Mouse (Mus musculus): ENCODE data around the gene Rnf103. TPM values are rescaled to one million over a fixed set of nuclear protein-coding genes. Genes with fewer than 3 reads are reported as not detected.

The Rnf103 gene
- total and polyA plus RNA-seq, 3 experiments = 4.2 to 7.0 (median 6.0) TPM

DNA sequence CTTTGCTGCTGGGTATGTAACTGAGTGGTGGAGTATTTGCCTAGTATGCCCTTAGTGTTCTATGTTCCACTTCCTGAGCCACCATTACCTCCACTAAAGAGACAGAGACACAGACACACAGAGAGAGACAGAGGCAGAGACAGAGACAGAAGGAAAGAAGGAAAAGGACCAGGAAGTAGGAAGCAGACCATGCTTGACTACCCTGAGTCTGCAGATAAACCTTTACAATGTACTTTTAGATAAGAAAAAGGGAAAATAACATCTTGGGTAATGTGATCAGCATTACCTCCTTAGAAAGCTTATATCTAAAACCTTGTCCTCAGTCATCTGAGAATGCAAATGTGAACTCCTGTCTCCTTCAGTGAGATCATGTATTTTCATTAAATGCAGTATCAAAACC, 10.0 kb downstream of the Rnf103 start:
- TF ChIP-seq CHD2 (IDR thresholded peaks at IDR 0.05; ENCODE audit: low read length) = no peak
- no peak for TF ChIP-seq MAX (IDR thresholded peaks at IDR 0.05; ENCODE audit: low read length)
- TF ChIP-seq MYC (IDR thresholded peaks at IDR 0.05; ENCODE audit: low read depth, low read length) = no peak
- in situ Hi-C loops (cut with MboI; ENCODE audit: low pct_ligation_motif_present, low pct_unique_long_range_greater_than_20kb, low sequenced_read_pairs) = no loop called here

DNA sequence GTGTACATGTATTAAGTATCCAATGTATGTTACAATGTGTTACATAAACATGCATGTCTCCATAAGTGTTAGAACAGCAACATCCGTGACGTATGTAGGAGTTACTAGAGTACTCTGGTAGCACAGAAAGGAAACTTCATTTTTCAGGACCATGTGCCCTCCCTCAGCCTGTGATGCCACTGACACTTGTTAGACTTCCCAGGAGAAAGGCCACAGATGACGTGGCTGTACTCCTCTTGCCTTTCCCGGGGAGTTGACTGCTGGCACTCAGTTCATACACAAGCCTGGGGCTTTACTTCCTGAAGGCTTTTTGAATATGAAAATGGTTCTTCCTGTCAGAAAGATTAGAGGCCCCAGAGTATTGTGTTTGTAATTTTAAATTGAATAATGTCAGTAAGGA, 10.4 kb downstream of the Rnf103 start:
- Histone ChIP-seq H3K27ac (ENCODE audit: insufficient read depth, low read depth) (no peak overlapping the region), H3K4me2 (ENCODE audit: insufficient read depth, low read depth, poor library complexity, severe bottlenecking) (no peak overlapping the region), H3K79me2 (replicated peaks; ENCODE audit: control insufficient read depth, extremely low read depth, insufficient read depth, poor library complexity, severe bottlenecking) (no peaks in the 10 kb centered on the region), H3K9ac (ENCODE audit: insufficient read depth, low read depth) (no peak overlapping the region), H3K9me3 (replicated peaks; ENCODE audit: low read length) (no peaks in the 10 kb centered on the region), H3K4me3 (replicated peaks in 1 of 3; ENCODE audit: low read depth in 2 of 3, low read length in 2 of 3, poor library complexity in 1 of 3) (no peak overlapping the region), H3K4me1 (ENCODE audit: control insufficient read depth in 1 of 2, insufficient read depth in 2 of 2) (peaks cover 0 to 9% of the 10 kb centered on the region in 2 experiments; a peak in 2 of 4 replicates), H3K27me3 (replicated peaks) (no peaks in the 10 kb centered on the region), H3K36me3 (replicated peaks in 1 of 2; ENCODE audit: control insufficient read depth in 1 of 2, insufficient read depth in 1 of 2, low read length in 1 of 2) (peaks cover 2 to 23% of the 10 kb centered on the region in 2 experiments)
- in situ Hi-C loops (cut with MboI; ENCODE audit: low pct_ligation_motif_present, low pct_unique_long_range_greater_than_20kb, low sequenced_read_pairs) = no loop called here
- dilution Hi-C loops (cut with MboI; ENCODE audit: extremely low pct_ligation_motif_present, extremely low pct_unique_long_range_greater_than_20kb, low sequenced_read_pairs) = no loop called here
- TF ChIP-seq BHLHE40 (IDR thresholded peaks at IDR 0.05; ENCODE audit: low read depth, low read length) (no peak), JUN (IDR thresholded peaks at IDR 0.05; ENCODE audit: insufficient read depth, low read depth, low read length) (no peak), RCOR1 (conservative IDR thresholded peaks at IDR 0.05; ENCODE audit: low read depth, low read length) (no peak), MYC (IDR thresholded peaks at IDR 0.05; ENCODE audit: low read depth, low read length) (no peak), PAX5 (IDR thresholded peaks at IDR 0.05; ENCODE audit: low read length) (no peak), E2F4 (IDR thresholded peaks at IDR 0.05; ENCODE audit: insufficient replicate concordance, low read depth, low read length) (no peak), GABPA (IDR thresholded peaks at IDR 0.05; ENCODE audit: insufficient replicate concordance, low read depth, low read length) (no peak), UBTF (IDR thresholded peaks at IDR 0.05; ENCODE audit: low read depth, low read length) (no peak), MAFK (IDR thresholded peaks at IDR 0.05; ENCODE audit: insufficient replicate concordance, low read length) (no peak), ZC3H11A (IDR thresholded peaks at IDR 0.05; ENCODE audit: low read depth, low read length) (no peak), CHD2 (IDR thresholded peaks at IDR 0.05; ENCODE audit: low read length) (no peak), RAD21 (IDR thresholded peaks at IDR 0.05; ENCODE audit: low read depth, low read length) (no peak)
- no peak for DNase-seq (ENCODE audit: extremely low read depth)

More for the DNA sequence above, 10.0 kb downstream of the Rnf103 start:
- no peaks in the 10 kb centered on the region for H3K9me3 ChIP-seq (replicated peaks; ENCODE audit: low read length)
- H3K4me1 ChIP-seq (ENCODE audit: control insufficient read depth in 1 of 2, insufficient read depth in 2 of 2) = peaks cover 0 to 9% of the 10 kb centered on the region in 2 experiments; a peak in 2 of 4 replicates
- DNase-seq (ENCODE audit: extremely low read depth) = no peak
- dilution Hi-C loops (cut with MboI; ENCODE audit: extremely low pct_ligation_motif_present, extremely low pct_unique_long_range_greater_than_20kb, low sequenced_read_pairs) = no loop called here
- no peak overlapping the region for H3K27ac ChIP-seq (ENCODE audit: insufficient read depth, low read depth)
- H3K4me2 ChIP-seq (ENCODE audit: insufficient read depth, low read depth, poor library complexity, severe bottlenecking) = no peak overlapping the region
- H3K9ac ChIP-seq (ENCODE audit: insufficient read depth, low read depth) = no peak overlapping the region
- H3K36me3 ChIP-seq (replicated peaks in 1 of 2; ENCODE audit: control insufficient read depth in 1 of 2, insufficient read depth in 1 of 2, low read length in 1 of 2) = peaks cover 2 to 20% of the 10 kb centered on the region in 2 experiments
- H3K27me3 ChIP-seq (replicated peaks) = no peaks in the 10 kb centered on the region
- no peaks in the 10 kb centered on the region for H3K79me2 ChIP-seq (replicated peaks; ENCODE audit: control insufficient read depth, extremely low read depth, insufficient read depth, poor library complexity, severe bottlenecking)
- H3K4me3 ChIP-seq (replicated peaks in 1 of 3; ENCODE audit: low read depth in 2 of 3, low read length in 2 of 3, poor library complexity in 1 of 3) = no peak overlapping the region

DNA sequence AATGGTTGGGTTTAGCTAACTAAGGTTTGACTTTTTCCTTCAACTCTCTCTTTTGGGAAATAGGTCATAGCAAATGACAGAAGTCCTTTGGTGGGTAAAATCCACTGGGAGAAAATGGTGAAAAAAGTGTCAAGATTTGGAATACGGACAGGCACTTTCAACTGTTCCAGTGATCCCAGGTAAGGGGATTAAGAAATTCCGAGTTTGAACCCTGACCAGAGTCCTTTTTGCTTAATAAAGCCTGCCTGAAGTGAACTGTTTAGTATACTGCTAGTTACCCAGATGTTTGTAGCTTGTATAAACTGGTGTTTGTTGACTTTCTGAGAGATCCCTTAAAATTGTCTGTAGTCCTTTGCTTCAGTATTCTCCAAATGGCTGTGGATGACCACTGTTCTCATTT, 12.0 kb downstream of the Rnf103 start:
- no peaks in the 10 kb centered on the region for H3K27me3 ChIP-seq (replicated peaks)
- H3K4me3 ChIP-seq (replicated peaks in 1 of 3; ENCODE audit: low read depth in 2 of 3, low read length in 2 of 3, poor library complexity in 1 of 3) = no peak overlapping the region
- dilution Hi-C loops (cut with MboI; ENCODE audit: extremely low pct_ligation_motif_present, extremely low pct_unique_long_range_greater_than_20kb, low sequenced_read_pairs) (no loop called here), in situ Hi-C loops (cut with MboI; ENCODE audit: low pct_ligation_motif_present, low pct_unique_long_range_greater_than_20kb, low sequenced_read_pairs) (no loop called here)
- peaks cover 9 to 26% of the 10 kb centered on the region in 2 experiments for H3K36me3 ChIP-seq (replicated peaks in 1 of 2; ENCODE audit: control insufficient read depth in 1 of 2, insufficient read depth in 1 of 2, low read length in 1 of 2)
- H3K4me2 ChIP-seq (ENCODE audit: insufficient read depth, low read depth, poor library complexity, severe bottlenecking) = no peak overlapping the region
- DNase-seq (ENCODE audit: extremely low read depth) = no peak
- no peaks in the 10 kb centered on the region for H3K79me2 ChIP-seq (replicated peaks; ENCODE audit: control insufficient read depth, extremely low read depth, insufficient read depth, poor library complexity, severe bottlenecking)
- no peaks in the 10 kb centered on the region for H3K9me3 ChIP-seq (replicated peaks; ENCODE audit: low read length)
- no peak for TF ChIP-seq JUND (conservative IDR thresholded peaks at IDR 0.05; ENCODE audit: low read depth, low read length)
- TF ChIP-seq MXI1 (IDR thresholded peaks at IDR 0.05; ENCODE audit: low read depth, low read length) = no peak
- TF ChIP-seq E2F4 (IDR thresholded peaks at IDR 0.05; ENCODE audit: insufficient replicate concordance, low read depth, low read length) = no peak
- TF ChIP-seq NELFE (IDR thresholded peaks at IDR 0.05; ENCODE audit: low read depth, low read length) = no peak
- TF ChIP-seq RCOR1 (conservative IDR thresholded peaks at IDR 0.05; ENCODE audit: low read depth, low read length) = no peak
- no peak for TF ChIP-seq KAT2A (IDR thresholded peaks at IDR 0.05; ENCODE audit: insufficient replicate concordance, low read length)
- H3K9ac ChIP-seq (ENCODE audit: insufficient read depth, low read depth) = no peak overlapping the region
- peaks cover 0 to 9% of the 10 kb centered on the region in 2 experiments; a peak in 2 of 4 replicates for H3K4me1 ChIP-seq (ENCODE audit: control insufficient read depth in 1 of 2, insufficient read depth in 2 of 2)
- H3K27ac ChIP-seq (ENCODE audit: insufficient read depth, low read depth) = no peak overlapping the region

Data from CH12.LX (cell line).